Mouse (Mus musculus): ENCODE results near the gene Pcnx4.

Pcnx4 gene

GRCm38 (mm10) chr12:72536021-72536597 lies at the start of gene Pcnx4:
Pcnx4 (plus strand) TSS chr12:72536383.
- DNase-seq (ENCODE audit: low spot score): peak; percentile 93

GRCm38 (mm10) chr12:72487498-72487897 lies 48.7 kb upstream of the Pcnx4 start:
- no peak for DNase-seq (ENCODE audit: low spot score)

- no peak for DNase-seq (ENCODE audit: low spot score)
These were observed 46.2 kb upstream of the Pcnx4 start for GRCm38 (mm10) chr12:72489995-72490394.

GRCm38 (mm10) chr12:72491063-72491719 lies 45.0 kb upstream of the Pcnx4 start:
- no peak for DNase-seq (ENCODE audit: low spot score)

- DNase-seq (ENCODE audit: low spot score): no peak
These were observed 39.1 kb upstream of the Pcnx4 start for GRCm38 (mm10) chr12:72496866-72497600.

- no peak for DNase-seq (ENCODE audit: low spot score)
These were observed 26.6 kb upstream of the Pcnx4 start for GRCm38 (mm10) chr12:72509606-72510005.

GRCm38 (mm10) chr12:72515446-72515845 lies 20.7 kb upstream of the Pcnx4 start:
- no peak for DNase-seq (ENCODE audit: low spot score)

GRCm38 (mm10) chr12:72518114-72518728 lies 18.0 kb upstream of the Pcnx4 start:
- no peak for DNase-seq (ENCODE audit: low spot score)

- no peak for DNase-seq (ENCODE audit: low spot score)
These were observed 16.8 kb upstream of the Pcnx4 start for GRCm38 (mm10) chr12:72519352-72519751.

GRCm38 (mm10) chr12:72519855-72520254 lies 16.3 kb upstream of the Pcnx4 start:
- DNase-seq (ENCODE audit: low spot score): no peak

- peak; percentile 66 for DNase-seq (ENCODE audit: low spot score)
These were observed 15.5 kb upstream of the Pcnx4 start for GRCm38 (mm10) chr12:72520645-72521044.

GRCm38 (mm10) chr12:72525588-72525987 lies 10.6 kb upstream of the Pcnx4 start:
- peak; percentile 17 for DNase-seq (ENCODE audit: low spot score)

- no peak for DNase-seq (ENCODE audit: low spot score)
These were observed 3.9 kb upstream of the Pcnx4 start for GRCm38 (mm10) chr12:72532303-72532702.

- DNase-seq (ENCODE audit: low spot score): no peak
These were observed 2.2 kb upstream of the Pcnx4 start for GRCm38 (mm10) chr12:72533986-72534385.

GRCm38 (mm10) chr12:72535599-72535998 lies 584 bp upstream of the Pcnx4 start:
- DNase-seq (ENCODE audit: low spot score): no peak

- no peak for DNase-seq (ENCODE audit: low spot score)
These were observed 2.4 kb downstream of the Pcnx4 start for GRCm38 (mm10) chr12:72538571-72538970.

- DNase-seq (ENCODE audit: low spot score): no peak
These were observed 18.2 kb downstream of the Pcnx4 start for GRCm38 (mm10) chr12:72554347-72554746.

GRCm38 (mm10) chr12:72564281-72564795 lies 28.2 kb downstream of the Pcnx4 start:
- no peak for DNase-seq (ENCODE audit: low spot score)

GRCm38 (mm10) chr12:72582021-72582420 lies 45.8 kb downstream of the Pcnx4 start:
- DNase-seq (ENCODE audit: low spot score): no peak

- DNase-seq (ENCODE audit: low spot score): no peak
These were observed 46.9 kb downstream of the Pcnx4 start for GRCm38 (mm10) chr12:72583099-72583498.

- no peak for DNase-seq (ENCODE audit: low spot score)
These were observed 49.2 kb downstream of the Pcnx4 start for GRCm38 (mm10) chr12:72585339-72585738.

GRCm38 (mm10) chr12:72592991-72593390 lies 56.8 kb downstream of the Pcnx4 start:
- no peak for DNase-seq (ENCODE audit: low spot score)

GRCm38 (mm10) chr12:72594001-72594400 lies 57.8 kb downstream of the Pcnx4 start:
- DNase-seq (ENCODE audit: low spot score): no peak

All from c-Kit-positive CD71-positive TER-119-positive erythroid progenitor cells, embryonic 14.5 days (primary cell).